Mouse (Mus musculus) natural killer cell, adult 2 months (primary cell): Measurements from ENCODE around the gene Gsg1l2.

Experiments
- DNase-seq, 2 experiments: peaks; one replicate each; pipeline ENCODE4 v3.0.0; 2022; ENCODE audit warnings: low spot score in 2 of 2

Gsg1l2 gene

DNA sequence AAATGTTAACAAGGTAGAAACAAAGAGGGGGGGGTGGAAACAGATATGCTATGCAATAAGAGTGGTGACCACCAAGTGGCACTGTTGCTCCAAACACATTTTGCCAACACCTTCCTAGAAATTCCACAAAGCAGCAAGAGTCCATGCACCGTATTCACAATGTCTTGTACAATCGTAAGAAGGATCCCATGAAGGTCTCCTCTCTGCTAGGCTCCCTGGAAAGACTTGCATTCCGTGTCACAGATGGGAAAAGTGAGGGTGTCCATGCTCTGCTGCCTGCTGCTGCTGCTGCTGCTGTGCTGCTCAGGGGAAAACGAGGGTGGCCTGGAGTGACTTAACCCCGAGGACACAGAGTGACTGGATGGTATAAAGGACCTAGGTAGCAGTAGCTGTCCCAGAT, 45.2 kb downstream of the Gsg1l2 start:
- no peak for DNase-seq

DNA sequence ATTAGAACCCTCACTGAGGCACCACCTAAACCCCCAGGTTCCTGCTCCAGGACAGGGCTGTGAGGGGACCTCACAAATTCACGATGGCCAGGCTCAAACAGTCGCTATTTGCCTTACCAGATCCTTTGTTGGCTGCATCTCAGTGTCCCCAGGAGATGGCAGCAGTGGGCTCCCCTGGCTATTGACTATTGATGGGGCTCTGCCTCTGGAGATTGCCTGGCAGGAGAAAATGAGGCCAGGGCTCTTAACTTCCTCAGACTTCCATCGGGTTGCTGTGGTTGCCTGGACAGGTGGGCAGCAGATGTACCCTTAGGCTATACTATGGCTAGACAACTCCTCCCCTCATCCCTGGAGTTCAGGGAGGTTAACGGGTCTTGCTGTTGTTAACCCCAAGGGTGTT, 45.8 kb downstream of the Gsg1l2 start:
- no peak for DNase-seq

DNA sequence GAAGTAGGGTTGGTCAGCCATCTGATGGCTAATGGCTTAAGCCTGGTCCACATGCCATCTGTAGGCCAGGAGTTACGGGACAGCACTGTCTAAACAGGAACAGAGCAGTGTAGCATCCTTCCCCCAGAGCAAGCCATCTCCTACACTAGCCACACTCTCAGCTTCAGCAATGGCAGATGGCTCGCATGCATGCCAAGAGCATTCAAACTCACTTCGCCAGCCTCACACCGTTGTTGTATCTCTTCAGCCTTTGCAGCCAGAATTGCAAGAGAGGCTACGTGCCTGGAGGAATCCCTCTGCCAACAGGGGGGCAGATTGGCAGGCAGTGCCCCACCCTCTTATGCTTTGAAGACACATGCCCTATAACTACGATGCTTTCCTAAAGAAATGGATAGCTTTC, 47.2 kb downstream of the Gsg1l2 start:
- no peak for DNase-seq

DNA sequence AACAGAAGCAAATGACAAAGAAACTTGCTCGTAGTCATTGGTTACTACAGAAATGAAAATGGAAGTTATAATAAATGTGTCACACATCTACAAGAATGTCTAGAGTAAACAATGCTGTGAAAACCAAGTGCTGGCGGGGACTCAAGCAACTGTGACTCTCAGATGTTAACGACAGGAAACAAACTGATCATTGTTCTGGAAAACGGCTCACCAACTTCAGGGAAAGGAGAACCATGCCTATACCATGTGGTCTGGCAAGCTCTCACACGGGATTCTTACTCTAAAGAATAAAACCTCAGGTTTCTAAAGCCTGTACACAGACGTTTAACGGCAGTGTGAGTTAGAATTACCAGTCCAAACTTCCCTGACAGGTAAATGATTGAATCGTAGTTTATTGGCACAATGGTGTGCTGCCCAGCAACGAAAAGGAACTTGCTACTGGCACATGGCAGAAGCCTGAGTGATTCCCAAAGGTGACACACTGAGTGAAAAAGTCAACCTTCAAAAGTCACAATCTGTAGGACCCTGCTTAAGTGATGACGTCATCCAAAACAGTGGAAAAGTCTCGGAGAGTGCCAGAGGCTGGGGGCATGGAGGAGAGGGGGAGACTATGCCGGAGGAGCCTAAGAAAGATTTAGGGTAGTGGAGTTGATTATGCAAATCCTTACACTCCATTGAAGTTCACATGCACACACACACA, 54.1 kb downstream of the Gsg1l2 start:
- DNase-seq = no peak

DNA sequence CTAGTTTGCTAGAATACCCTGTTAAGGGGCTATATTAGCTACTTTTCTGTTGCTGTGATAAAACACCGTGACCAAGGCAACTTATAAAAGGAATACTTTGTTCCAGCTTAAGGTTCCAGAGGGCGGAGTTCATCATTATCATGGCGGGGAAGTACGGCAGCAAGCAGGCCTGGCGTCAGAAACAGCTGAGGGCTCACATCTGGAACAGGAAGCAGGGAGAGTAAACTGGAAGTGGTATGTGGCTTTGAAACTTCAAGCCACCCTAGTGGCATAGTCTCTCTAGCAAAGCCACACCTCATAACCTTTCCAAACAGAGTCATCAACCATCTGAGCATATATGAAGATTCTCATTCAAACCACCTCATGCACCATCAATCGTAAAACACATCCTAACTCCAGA, 55.1 kb downstream of the Gsg1l2 start:
- DNase-seq = no peak

DNA sequence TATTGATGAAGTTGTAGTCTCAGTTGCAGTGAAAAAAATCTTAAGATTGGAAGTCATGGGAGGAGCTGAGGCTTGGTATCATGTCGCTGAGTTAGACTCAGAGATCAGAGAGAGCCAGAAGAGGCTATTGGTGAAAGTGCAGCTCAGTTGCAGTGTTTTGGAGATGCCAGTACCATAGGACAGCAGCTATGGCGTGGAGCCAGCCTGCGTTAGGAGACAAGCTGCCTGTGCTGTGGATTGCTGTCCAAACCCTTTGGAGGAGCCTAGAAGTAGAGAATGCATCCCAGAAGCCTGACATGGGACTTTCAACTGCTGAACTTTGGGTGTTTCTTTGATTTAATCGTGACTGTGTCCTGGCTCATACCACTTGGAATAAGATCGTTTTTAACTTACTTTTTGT, 57.4 kb downstream of the Gsg1l2 start:
- no peak for DNase-seq

DNA sequence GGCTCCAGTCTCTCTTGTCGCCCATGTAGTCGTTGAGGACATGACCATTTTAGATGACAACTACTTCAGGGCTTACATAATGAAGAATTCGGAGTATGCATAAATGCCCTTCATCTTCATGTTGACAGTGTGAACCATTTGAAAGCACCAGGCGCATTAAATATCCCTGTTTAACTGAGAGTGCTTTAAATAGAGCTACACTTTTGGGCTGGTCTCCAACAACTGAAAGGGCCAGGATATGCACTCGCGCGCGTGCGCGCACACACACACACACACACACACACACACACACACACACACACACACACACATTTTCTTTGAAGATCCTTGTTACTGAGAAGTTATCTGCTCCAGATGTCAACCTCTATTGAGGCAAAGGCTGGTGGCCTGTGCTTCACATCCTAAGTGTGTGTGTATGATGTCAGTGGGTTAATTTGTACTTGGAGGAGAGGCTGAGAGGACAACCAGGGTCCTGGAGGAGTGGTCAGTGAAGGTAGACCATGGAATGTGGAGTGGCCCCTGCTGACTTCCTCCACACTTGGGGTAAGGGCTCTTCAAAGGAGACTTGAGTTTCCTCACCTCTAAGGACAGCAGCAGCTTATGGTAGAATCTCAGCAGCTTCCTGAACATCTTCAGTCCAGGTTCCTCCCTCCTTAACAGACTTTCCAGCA, 61.1 kb downstream of the Gsg1l2 start:
- DNase-seq = no peak
